Mouse (Mus musculus): ENCODE measurements at regions not wholly inside any gene's neighbourhood (a gene's known extent, or its start where the extent isn't known, plus 50 kb on each side); places are given as distances from the start of the nearest gene placed in this dataset.

DNA sequence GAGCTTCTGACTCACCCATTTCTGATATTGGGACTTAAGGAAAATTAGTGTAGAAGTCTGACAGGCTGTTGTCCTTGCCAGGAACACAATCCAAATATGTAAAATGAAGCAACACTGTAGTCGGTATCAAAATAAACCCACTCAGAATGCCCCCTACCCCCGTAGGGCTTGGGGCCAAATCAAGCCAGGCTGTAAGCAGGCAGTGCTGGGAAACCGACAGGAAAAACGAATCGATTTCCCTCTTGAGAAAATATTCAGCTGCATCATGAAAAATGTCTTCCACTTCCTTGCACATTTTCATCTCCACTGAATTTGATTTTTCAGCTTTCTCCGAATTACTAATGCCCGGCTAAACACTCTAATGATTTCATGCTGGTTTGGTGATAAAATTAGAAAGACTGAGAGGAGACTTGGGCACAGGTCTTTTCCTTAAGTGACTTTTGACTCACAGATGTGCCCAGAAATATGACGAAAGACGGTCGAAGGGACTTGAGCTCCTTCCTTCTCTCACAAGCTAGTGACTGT lies 485.7 kb downstream of the Fat4 start:
- DNase-seq (ENCODE audit: low spot score in 2 of 2): no peak

- no peak for DNase-seq (ENCODE audit: low spot score in 2 of 2)
Observed at GRCm38 (mm10) chr3:39375465-39375864, 488.7 kb downstream of the Fat4 start.

DNA sequence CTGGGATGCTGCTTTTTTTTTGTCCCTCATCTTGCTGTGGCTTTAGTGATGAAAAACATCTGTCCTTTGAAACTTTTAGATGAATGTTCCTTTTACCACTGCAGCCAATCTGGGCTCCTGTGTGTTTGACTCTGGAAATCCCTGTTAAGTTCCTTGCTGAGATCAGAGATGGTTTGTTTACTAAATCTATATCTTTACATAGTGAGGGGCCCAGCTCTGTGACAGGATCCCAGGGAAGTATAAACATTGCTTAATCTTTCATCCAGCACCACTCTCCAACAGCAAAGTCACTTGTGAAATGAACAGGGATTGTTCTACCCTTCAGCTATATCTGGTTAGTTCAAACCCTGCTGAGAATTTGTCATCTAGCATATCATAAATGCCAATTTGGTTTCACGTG lies 501.8 kb downstream of the Fat4 start:
- DNase-seq (ENCODE audit: low spot score in 2 of 2): no peak

- DNase-seq (ENCODE audit: low spot score in 2 of 2): no peak
Observed at GRCm38 (mm10) chr3:39390442-39390841, 503.7 kb downstream of the Fat4 start.

DNA sequence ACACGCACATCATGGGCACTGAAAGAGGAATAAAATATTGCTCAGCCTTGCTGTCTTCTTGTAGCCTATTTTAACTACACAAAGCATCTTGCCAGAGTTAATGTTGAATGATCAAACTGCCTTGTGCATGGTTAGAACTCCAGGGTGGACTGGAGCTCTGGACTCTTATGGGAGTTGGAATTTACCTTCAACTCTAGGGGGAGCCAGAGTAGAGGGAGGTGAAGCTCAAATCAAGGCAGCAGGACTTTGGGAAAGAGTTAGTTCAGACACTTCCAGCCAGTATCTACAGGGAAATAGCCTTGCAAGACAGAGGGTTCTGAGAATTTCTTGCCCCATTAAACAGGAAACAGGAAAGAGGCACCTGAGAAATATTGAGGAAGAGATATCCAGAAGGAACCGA lies 505.3 kb downstream of the Fat4 start:
- no peak for DNase-seq (ENCODE audit: low spot score in 2 of 2)

- DNase-seq (ENCODE audit: low spot score in 2 of 2): no peak
Observed at GRCm38 (mm10) chr3:39396672-39397071, 509.9 kb downstream of the Fat4 start.

DNA sequence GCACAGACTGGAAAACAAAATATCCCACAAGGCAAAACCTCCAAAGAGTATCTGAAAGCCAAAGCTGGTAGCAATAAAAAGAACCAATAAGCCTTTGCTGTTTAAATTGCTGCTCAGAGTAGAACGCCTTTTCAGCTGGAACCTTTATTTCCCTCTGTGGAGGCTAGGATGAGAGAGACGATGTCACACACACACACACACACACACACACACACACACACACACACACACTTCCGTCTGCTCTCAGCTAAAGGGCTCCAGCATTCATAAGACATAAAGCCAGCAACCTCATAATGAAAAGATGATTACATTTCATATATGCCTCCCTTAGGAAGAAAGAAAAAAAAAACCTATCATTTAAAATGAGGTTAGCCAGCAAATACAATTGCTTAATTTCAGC lies 510.5 kb downstream of the Fat4 start:
- no peak for DNase-seq (ENCODE audit: low spot score in 2 of 2)

GRCm38 (mm10) chr3:39397677-39398076 lies 510.9 kb downstream of the Fat4 start:
- DNase-seq (ENCODE audit: low spot score in 2 of 2): no peak

DNA sequence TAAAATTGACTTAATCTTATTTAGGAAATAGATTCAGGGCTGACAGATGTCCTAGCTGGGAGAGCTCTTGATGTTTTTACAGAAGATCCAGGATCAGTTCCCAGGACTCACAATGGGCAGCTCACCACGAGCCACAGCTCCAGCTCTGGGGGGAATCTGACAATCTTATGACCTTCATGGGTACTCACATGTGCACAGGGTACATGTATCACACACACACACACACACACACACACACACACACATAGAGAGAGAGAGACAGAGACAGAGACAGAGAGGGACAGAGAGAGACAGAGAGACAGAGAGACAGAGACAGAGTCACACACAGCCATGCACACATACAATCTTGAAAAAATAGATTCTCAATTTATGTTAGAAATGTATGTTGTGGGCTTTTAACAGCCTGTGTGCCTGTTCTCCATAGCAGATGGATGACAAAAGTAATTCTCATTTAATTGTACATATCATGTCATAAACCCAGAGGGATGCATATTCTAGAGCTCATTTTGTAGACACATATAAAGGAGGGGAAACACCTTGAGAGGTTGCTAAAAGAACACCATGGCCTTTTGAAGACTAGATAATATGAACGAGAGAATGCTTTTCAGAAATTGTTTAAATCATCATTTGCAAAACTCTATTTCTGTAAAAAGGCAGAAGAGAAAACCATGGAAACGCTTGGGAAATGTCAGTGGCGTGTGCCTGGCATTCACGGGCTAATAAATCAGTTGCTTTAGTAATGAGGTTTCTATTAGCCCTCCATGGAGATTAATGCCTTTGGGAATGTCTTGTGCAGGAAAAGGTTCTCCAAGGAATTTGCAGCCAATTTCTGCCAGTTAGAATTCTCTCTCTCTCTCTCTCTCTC lies 538.3 kb downstream of the Fat4 start:
- DNase-seq (ENCODE audit: low spot score in 2 of 2): no peak

GRCm38 (mm10) chr3:39425643-39426016 lies 538.9 kb downstream of the Fat4 start:
- DNase-seq (ENCODE audit: low spot score in 2 of 2): no peak

DNA sequence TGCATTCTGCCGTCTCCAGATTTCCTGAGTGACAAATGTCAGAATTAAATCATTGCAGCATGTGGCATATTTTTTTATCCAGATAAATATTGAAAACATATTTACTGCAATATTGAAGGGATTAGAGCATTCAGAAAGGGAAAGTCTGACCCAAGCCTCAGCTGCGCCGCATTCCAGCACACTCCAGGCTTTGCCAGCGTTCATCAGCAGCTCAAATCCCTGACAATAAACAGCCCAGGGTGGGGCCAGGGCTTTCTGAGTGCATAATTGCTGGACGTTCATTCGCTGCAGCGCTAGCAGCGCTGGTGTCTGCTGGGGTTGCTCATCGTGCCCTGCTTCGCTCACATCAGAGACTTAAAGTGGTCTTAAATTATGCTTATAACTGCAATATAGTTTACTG lies 556.6 kb downstream of the Fat4 start:
- no peak for DNase-seq (ENCODE audit: low spot score in 2 of 2)

GRCm38 (mm10) chr3:39455650-39456049 lies 568.9 kb downstream of the Fat4 start:
- DNase-seq (ENCODE audit: low spot score in 2 of 2): no peak

DNA sequence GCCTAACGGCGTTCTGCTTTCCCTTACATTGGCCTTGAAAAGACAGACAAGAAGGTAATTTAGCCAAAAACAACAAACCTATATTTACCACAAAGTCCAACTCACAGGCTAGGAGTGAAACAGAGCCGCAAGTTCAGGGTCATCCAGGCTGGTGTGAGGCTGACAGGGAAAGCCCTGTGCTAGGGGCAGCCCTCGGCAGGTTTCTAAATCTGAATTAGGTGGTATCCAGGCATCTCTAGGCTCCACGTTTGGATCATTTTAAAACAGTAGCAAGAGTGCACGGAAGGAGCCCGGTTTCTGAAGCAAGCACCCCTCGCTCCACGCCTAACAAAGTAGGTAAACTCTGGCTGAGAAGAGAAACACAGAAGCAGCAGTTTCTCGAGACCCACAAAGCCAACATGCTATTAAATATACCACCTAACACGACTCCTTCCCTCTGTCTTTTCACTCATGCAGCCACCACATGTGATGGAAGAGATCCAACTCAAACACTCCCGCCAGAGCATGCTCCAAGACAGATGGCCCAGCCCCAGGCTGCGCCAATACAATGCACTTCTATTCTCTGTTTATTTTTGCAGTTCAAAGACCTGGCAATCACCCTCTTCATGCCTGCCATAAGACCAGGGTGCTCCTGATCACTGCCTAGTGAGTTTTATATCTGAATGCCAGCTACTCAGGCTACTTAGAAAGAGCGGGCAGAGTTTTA lies 573.6 kb downstream of the Fat4 start:
- no peak for DNase-seq (ENCODE audit: low spot score in 2 of 2)

DNA sequence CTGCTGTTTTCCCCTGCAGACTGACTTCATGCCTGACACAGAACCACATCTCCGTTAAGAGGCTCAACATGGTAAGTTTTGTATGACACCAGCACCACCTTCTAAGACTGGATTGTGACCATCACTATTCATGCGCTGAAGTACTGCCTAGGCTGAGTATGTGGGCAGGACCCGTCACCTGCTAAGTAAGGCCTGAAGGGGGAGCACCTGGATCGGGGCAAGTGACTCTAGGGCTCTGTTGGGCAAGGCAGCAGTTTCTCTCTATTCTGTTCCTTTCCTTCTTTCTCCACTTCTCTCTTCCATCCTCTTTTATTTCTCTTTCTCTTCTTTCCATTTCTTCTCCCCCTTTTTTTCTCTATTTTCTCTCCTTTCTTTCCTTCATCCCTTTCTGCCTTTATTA lies 574.8 kb downstream of the Fat4 start:
- DNase-seq (ENCODE audit: low spot score in 2 of 2): no peak

DNA sequence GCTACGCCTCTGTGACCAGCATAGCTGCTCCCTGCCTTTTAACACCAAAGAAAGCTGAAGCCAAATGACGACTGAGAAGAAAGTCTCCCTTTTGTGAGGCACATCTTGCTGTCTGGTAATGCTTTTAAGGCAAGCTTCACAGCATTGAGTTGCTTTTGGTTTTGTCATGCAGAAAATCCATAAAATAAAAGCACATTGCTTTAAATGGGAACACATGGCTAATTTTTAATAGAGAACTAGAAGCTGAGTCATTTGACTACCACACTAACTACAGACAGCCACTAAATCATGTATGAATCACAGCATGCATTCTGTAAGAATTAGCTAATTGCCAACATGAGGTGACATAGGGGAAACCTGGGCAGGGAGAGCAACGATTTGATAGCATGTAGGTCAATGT lies 579.1 kb downstream of the Fat4 start:
- DNase-seq (ENCODE audit: low spot score in 2 of 2): no peak

- DNase-seq (ENCODE audit: low spot score in 2 of 2): no peak
Observed at GRCm38 (mm10) chr3:39489392-39489791, 602.7 kb downstream of the Fat4 start.

DNA sequence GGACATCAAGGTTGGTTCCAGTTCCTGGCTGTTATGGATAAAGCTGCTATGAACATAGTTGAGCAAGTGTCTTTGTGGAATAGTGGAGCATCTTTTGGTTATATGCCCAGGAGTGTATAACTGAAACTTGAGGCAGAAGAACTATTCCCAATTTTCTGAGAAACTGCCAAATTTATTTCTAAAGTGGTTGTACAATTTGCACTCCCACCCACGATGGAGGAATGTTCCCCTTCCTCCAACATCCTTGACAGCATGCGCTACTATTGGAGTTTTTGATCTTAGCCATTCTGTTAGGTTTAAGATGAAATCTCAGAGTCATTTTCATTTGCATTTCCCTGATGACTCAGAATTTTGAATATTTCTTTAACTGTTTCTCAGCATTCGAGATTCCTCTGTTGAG lies 607.6 kb downstream of the Fat4 start:
- DNase-seq (ENCODE audit: low spot score in 2 of 2): peak in 1 of 2 experiments; percentile 5

GRCm38 (mm10) chr3:39528087-39528486 lies 641.3 kb downstream of the Fat4 start:
- DNase-seq (ENCODE audit: low spot score in 2 of 2): no peak

GRCm38 (mm10) chr3:39537515-39537914 lies 650.8 kb downstream of the Fat4 start:
- no peak for DNase-seq (ENCODE audit: low spot score in 2 of 2)

DNA sequence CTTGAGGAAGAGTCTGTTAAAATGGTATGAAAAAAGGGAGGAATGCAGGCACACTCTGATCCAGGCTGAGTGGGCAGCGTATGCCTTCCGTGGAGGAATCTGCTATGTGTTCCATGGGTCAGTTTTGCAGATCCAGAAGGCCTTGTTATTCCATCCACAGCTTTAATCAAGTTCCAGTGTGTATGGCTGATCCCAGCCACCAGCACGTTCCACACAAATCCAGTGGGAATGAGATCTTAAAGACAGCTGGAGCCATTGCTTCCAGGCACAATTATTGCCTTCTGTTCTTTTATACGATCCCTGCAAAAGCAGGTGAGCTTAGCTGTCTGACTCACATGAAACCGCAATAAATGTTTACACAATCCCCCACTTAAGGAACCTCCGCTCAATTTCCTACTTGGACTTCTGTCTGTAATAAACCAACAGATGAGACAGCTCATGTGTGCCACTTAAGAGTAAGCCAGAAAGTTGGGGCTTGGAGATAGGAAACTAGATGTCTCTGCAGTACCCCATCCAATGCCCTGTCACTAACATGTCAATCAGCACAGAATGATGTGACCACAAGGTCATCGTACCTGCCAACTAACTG lies 653.9 kb downstream of the Fat4 start:
- no peak for DNase-seq (ENCODE audit: low spot score in 2 of 2)

- no peak for DNase-seq (ENCODE audit: low spot score in 2 of 2)
Observed at GRCm38 (mm10) chr3:39559460-39560041, 672.8 kb downstream of the Fat4 start.

DNA sequence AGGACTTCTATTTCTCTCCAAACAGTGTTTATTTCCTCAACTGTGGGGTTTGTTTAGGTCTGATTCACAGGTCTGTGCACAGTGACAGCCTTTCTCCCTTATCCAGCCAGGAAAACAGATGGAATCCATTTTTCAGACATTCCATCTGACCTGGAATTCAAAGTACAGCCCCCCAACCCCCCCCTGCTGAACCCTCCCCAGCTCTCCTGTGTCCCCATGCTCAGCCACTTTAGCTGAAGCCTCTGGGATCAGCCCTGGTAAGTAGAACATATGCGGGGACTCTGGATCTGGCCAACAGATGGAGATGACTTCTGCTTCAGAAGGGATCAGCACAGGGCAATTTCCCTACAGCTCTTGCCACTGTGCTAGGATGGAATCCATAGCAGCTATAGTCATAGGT lies 674.2 kb downstream of the Fat4 start:
- no peak for DNase-seq (ENCODE audit: low spot score in 2 of 2)

Data from left cerebral cortex, adult 8-10 months (tissue).